Mouse (Mus musculus): ENCODE data around the gene Vmn2r106.

Gene Vmn2r106

GRCm38 (mm10) chr17:20285453-20285852 is at the start of gene Vmn2r106:
Gene Vmn2r106 (minus strand): TSS chr17:20285553.
- no peak for DNase-seq (ENCODE audit: low read depth)

- no peak for DNase-seq (ENCODE audit: low read depth)
These were observed 20.4 kb upstream of the Vmn2r106 start for GRCm38 (mm10) chr17:20305790-20306189.

- no peak for DNase-seq (ENCODE audit: low read depth)
These were observed 1.6 kb upstream of the Vmn2r106 start for GRCm38 (mm10) chr17:20286906-20287305.

- DNase-seq (ENCODE audit: low read depth), result no peak
These were observed 29.8 kb downstream of the Vmn2r106 start for GRCm38 (mm10) chr17:20255522-20255921.

DNA sequence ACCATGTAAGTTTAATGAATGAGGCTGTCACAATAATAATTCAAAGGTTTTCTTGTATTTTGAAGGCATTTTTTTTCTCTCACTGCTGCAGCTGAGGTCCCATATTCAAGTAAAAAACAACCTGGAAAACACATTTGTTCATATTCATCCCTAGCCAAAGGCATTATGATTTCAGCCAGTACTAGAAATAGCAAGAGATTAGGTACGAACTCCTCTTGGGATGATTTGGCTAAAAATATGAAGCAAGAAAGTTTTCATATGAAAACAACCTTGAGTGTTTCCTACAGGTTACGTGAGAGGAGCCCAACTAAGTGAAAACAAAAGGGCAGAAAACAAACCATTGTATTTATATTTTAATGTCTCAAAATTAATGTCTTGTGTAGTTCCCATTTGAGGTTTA is 50.4 kb downstream of the Vmn2r106 start, which contains the start of gene Vmn2r105:
Vmn2r105 (minus strand) TSS at position 101 of the 400 bp plus-strand sequence.
- no peak for DNase-seq (ENCODE audit: low read depth)

Measured in NIH3T3 (cell line).